Mouse (Mus musculus) lung, adult 2 months (tissue): ENCODE measurements at regions not wholly inside any gene's neighbourhood (a gene's known extent, or its start where the extent isn't known, plus 50 kb on each side); places are given as distances from the start of the nearest gene placed in this dataset.

Experiments
- CTCF ChIP-seq: fragments of 200-500 bp; IDR thresholded peaks from 2 replicates; pipeline ENCODE4 v1.5.1; 2011; ENCODE audit warnings: mild to moderate bottlenecking, low read length, control low read depth; ENCODE audit not compliant: insufficient read depth
- POLR2A ChIP-seq: fragments of 200-500 bp; IDR thresholded peaks from 2 replicates; pipeline ENCODE4 v1.6.1; 2011; ENCODE audit warnings: low read depth, mild to moderate bottlenecking, control low read depth, low read length, borderline replicate concordance; ENCODE audit errors: extremely low read depth

DNA sequence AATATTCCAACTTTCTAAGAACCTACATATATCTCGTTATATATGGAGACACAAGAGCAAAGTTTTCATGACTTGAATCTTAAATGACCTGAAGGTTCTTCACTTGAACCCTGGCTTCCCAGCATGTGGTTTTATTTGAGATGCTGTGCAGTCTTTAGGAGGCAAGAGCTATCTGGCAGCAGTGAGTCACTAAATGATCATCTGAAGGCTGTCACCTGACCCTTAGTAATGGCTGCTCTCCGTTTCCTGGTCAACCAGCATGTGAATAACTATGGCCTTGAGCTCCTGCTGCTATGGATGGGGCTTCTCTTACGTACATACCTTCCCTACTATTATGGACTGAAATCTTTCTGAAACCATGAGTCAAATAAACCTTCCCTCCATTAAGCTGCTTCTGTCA lies 149.8 kb upstream of the Zpld1 start:
- TF ChIP-seq CTCF (no peak), POLR2A (no peak)
